Mouse (Mus musculus) urinary bladder, postnatal 10 days (tissue): ENCODE data around the gene Tmem170b.
"Not testable (repeated sequence)": the region's sequence is repeated elsewhere in the genome, so short reads cannot be mapped to it uniquely, and the experiment has no call there.

ENCODE experiments used
- DNase-seq: peaks from one replicate; pipeline ENCODE4 v3.0.0; 2022; ENCODE audit warnings: low spot score

Gene Tmem170b

DNA sequence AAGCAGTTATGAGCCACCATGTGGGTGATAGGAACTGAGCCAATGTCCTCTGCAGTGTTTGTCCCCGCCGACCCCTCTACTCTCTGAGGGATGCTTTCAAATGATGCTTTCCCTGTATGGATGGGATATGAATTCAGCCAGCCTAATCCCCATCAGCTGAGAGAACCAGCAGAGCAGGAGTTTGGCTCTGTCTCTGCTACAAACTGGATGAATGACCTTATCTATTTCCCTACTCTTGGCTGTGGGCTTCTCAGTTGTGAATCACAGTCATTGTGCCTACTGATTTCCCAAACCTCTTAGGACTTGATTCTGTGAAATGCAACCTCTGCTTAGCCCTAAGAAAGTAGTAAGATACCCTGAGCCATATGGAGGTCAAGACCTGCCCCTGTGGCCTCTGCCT, 64.2 kb downstream of the Tmem170b start:
- DNase-seq: no peak

DNA sequence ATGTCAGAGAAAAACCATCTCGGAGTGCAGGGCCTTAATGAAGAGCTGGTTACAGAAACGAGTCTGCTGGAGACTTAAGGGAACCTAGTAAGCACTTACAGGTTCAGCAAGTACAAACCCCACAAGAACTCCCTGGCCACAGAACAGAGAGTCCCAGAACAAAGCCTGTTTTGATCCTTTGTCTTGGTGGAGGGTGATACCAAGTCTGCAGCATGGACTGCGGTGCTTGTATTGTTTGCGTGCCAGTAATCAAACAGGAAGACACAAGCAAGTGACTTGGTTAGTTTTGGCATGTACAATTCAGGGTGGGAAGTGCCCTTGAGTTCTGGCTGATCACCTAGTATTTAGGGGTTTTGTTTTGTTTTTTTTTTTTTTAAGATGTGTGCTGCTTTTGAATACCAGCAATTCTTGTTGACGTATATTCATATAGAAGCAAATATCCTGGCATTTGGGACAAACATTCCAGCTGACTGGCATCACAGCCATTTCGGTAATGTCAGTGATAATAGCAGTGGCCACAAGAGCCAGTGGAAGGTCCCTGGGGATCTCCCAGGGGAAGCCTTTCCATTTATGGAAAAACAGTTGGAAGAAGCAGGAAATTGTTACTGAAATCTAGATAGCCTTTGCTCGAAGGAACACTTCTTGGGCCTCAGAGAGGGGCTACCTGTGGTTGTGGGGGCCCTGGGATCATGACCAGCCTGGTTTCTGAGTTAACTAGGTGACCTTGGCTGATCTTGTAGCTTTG, 64.9 kb downstream of the Tmem170b start:
- DNase-seq: no peak

GRCm38 (mm10) chr13:41671136-41671705, 65.5 kb downstream of the Tmem170b start:
- DNase-seq: no peak

DNA sequence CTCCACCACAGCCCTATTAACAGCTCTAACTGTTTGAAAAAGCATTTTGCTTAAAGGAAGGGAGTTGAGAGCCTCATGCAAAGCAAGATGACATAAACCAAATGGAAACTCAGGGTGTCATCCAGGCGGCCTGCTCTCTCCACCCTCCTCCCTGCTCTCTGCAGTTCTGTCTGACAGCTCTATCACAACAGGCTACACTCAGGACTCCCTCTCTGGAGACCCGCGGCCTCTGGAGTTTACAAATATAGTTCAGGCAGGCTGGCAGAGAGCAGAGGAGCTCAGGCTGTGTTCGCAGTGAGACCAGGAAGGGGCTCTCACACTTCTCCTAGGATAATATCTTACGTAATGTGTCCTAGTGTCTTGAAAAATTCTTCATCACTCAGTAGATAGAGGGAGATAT, 67.2 kb downstream of the Tmem170b start:
- not testable (repeated sequence) for DNase-seq

GRCm38 (mm10) chr13:41673541-41673940, 67.8 kb downstream of the Tmem170b start:
- DNase-seq: no peak

- DNase-seq: not testable (repeated sequence)
Measured at GRCm38 (mm10) chr13:41674608-41675007, 68.9 kb downstream of the Tmem170b start.

DNA sequence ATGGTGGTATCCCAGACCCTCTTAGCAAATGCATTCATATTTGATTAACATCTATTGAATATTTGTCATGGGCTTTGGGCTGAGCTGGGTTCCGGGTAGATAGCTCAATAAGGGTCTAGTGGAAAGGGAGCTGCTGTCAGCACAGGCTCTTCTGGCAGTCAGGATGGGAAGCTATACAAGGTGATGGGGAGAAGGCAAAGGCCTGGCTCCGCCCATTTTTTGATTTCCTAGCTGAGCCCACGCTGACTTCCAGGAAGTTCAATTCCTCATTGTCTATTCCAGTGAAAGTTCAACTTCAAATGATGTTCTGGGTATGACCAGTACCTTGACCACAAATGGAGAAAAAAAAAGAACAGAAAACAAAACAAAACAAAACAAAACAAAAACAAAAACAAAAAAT, 69.8 kb downstream of the Tmem170b start:
- no peak for DNase-seq

DNA sequence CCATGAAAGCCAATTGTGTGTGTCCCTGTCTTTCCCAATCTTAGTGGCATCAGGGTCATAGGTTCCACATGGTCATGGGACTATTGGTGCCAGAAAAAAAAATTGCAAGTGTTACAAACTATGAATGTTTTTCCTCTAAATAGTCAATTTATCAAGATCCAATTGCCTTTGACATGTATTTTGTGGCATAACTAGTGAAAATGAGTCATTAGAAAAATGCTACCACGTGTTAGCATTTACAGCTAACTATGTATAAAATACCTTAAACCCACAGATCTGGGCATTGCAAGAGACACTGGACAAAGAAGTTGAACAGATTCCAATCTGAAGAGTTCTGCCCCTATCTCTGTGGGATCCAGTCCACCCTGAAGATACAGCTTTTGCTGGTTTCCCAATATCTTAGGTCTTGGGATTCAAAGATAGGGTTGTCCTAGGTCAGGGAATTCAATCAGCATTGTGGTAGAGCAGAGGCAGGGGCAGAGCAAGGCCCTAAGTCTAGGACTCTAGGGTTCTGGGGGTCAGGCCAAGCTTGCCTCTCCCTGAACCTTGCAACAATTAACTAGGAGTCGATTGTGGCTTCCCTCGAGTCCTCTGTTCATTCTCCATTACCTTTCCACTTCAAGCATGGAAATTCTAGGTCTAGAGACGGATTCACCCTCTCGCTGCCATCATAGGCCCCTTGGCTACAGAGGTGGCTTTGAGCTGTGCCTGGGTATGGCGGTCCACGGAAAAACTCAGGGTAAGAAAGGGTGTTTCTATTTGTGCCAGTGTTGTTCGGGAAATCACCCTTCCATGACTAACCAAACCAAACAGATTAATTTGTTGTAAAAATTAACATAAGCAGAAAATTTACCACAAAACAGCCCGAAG, 70.5 kb downstream of the Tmem170b start:
- DNase-seq: no peak

- DNase-seq: no peak
Measured at GRCm38 (mm10) chr13:41676836-41677186, 71.1 kb downstream of the Tmem170b start.

- no peak for DNase-seq
Measured at GRCm38 (mm10) chr13:41680854-41681549, 75.3 kb downstream of the Tmem170b start.

DNA sequence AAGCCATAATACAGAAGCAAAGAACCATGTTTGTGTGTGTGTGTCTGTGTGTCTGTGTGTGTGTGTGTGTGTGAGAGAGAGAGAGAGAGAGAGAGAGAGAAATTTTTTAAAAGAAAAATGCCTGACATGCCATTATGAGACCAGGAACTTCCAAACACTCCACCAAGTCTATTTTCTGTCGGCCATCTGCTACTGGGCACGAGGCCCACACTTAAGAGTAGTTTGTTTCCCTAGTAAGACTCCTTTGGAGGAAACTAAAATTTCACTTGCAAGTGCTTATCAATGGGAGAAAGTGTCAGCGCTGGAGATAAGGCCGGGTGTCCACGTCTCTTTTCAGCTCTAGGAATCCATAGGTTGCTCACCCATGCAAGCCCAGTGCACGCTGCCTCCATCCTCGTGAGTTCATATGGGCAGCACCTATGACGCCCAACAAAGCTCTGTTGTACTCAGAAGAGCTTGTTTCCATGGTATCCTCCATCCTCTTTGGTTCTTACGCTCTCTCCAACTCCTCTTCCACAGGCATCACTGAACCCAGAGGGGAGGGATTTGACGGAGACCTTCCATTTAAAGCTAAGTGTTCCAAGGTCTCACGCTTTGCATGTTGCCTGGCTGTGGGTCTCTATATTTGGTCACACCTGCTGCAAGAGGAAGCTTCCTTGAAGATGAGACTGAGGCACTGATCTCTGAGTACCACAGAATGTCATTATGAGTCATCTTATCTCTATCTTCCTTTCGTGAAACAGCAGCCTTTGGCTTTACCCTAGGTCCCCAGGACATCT, 76.8 kb downstream of the Tmem170b start:
- DNase-seq: no peak

DNA sequence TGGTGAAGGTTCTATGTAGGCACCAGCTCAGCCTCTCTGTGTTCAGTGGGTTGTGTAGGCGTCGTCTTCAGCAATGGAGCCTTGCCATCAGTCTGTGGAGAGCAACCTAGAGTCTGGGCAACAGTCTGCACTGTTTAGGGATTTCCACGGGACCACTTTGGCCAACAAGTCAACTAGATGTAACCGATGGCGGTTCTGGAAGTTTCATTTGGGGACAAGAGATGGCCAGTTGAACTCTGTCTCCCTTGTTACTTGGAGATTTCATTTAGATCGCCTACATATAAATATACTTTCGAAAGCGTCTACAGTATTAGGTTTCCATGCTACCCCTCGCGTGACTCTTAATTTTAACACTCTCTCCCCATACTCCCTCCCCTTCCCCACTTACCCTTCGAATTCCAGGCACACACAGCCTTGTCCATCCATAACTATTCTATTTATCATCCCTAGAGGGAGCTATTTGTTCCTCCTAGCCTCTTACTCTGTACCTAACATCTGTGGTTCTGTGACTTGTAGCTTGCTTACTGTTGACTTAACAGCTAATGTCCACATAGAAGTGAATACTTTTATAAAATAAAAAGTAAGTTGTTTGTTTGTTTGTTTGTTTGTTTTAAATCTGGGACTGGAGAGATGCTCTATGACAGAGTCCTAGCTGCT, 77.8 kb downstream of the Tmem170b start:
- DNase-seq: no peak

DNA sequence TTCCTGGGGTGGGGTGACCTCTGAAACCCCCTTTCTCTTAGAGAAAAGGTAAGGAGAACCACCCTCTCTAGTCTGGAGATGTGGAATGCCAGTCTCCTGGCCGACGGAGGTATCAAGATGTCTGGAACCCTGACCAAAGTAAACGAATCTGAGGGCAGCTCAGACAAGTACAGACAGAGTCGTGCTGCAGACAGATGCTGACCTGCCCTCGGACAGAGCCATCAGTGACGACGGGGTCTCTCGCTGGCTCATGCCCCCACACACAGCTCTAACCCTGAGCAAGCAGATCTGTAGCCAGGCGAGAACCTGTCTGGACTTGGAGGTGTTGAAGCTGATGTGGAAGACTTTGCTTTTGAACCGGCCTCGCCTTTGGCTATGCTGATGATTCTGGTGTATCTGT, 79.8 kb downstream of the Tmem170b start:
- DNase-seq: no peak

DNA sequence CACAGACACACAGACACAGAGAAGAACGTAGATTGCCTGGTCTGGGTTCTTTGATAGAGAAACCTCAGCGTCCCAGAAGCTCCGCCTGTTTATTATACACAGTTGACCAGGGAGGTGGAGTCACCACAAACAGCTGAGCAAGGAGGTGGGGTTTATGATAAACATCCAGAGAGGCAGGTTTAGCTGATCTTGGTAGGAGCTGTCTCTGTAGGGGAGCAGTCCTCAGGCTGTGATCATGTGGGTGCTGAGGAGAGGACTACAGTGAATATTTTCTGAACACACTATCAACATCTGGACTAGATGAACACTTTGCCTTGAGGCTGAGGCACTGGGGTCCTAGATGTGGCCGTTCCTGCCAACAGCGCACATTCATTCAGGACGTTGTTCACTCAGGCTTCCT, 83.3 kb downstream of the Tmem170b start:
- DNase-seq: no peak

DNA sequence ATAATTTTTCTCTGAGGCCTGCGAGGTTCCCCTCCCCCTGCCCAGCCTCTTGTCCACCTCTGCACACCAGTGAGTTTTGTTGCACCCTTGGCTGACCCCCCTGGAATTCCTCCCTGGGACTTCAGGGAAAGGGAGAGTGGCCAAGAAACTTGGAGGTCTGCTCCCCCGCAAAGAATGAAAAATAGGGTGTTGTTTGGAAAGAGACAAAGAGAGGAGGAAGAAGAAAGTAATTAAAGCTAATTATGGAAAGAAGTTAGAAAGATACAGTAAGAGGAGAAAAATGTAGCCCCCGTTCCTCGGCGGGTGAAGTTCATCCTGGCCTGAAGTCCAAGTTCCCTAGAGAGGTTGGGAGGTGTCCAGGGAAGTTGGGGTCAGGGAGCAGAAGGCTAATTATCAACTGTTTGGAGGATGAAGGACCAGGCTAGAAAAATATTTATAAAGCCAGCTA, 83.9 kb downstream of the Tmem170b start:
- DNase-seq: no peak
